Mouse (Mus musculus): Measurements from ENCODE around the gene Creb1.

GRCm38 (mm10) chr1:64600413-64601077 lies 68.1 kb downstream of the Creb1 start:
- TF ChIP-seq CTCF (IDR thresholded peaks at IDR 0.05; ENCODE audit: borderline replicate concordance, insufficient read depth, low read depth, low read length) (no peak), POLR2A (IDR thresholded peaks at IDR 0.05; ENCODE audit: borderline replicate concordance, insufficient read depth, low read length) (no peak)

All from cerebellum, adult 2 months (tissue).